Mouse (Mus musculus) brain, embryonic 14.5 days (tissue): ENCODE data around the gene Dnajb12. TPM values are rescaled to one million over a fixed set of nuclear protein-coding genes. Genes with fewer than 3 reads are reported as not detected.
A peak's percentile ranks its signal among the peaks of the same experiment; 100 is the strongest.
"Not testable (repeated sequence)": the region's sequence is repeated elsewhere in the genome, so short reads cannot be mapped to it uniquely, and the experiment has no call there.

Experiments used
- DNase-seq: peaks from one replicate; pipeline ENCODE4 v3.0.0-alpha.2; 2011; ENCODE audit warnings: low read depth
- CTCF ChIP-seq: fragments of 200-500 bp; IDR thresholded peaks from 2 replicates; pipeline ENCODE4 v1.5.1; 2012; ENCODE audit warnings: inconsistent platforms, mild to moderate bottlenecking, moderate library complexity, borderline replicate concordance; ENCODE audit not compliant: insufficient read depth, insufficient read length; ENCODE audit errors: extremely low read depth
- POLR2A ChIP-seq: fragments of 200-500 bp; IDR thresholded peaks from 2 replicates; pipeline ENCODE4 v1.6.1; 2012; ENCODE audit warnings: mild to moderate bottlenecking, inconsistent platforms, borderline replicate concordance; ENCODE audit not compliant: poor library complexity, insufficient read depth, insufficient read length, severe bottlenecking; ENCODE audit errors: extremely low read depth
- polyA plus RNA-seq: library from polyadenylated mRNA; depleted of rRNA; stranded (reverse); fragments of >200 nt; gene quantifications from 2 replicates; pipeline ENCODE4 v1.2.3, GENCODE M21; 2012

Gene Dnajb12
- polyA plus RNA-seq, 1 experiment, result 34.0 TPM

DNA sequence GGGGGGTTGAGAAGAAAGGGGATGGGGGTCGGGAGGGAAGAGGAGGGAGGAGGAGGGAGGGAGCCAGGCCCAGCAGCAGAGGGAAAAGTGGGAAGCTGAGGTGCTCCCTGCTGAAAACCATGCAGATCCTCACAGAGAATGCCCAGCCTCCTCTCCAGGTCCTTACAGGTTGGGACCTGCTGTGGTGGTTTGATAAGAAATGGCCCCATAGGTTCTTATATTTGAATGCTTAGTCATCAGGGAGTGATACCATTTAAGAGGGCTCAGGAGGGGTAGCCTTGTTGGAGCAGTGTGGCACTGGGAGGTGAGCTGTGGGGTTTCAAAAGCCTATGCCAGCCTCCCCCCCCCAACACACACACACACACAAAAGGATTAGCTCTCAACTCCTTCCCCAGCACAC lies 4.0 kb upstream of the Dnajb12 start:
- DNase-seq, result no peak
- no peak for TF ChIP-seq POLR2A
- TF ChIP-seq CTCF, result no peak

- DNase-seq, result not testable (repeated sequence)
Observed at GRCm38 (mm10) chr10:59876698-59877097, 2.7 kb upstream of the Dnajb12 start.

DNA sequence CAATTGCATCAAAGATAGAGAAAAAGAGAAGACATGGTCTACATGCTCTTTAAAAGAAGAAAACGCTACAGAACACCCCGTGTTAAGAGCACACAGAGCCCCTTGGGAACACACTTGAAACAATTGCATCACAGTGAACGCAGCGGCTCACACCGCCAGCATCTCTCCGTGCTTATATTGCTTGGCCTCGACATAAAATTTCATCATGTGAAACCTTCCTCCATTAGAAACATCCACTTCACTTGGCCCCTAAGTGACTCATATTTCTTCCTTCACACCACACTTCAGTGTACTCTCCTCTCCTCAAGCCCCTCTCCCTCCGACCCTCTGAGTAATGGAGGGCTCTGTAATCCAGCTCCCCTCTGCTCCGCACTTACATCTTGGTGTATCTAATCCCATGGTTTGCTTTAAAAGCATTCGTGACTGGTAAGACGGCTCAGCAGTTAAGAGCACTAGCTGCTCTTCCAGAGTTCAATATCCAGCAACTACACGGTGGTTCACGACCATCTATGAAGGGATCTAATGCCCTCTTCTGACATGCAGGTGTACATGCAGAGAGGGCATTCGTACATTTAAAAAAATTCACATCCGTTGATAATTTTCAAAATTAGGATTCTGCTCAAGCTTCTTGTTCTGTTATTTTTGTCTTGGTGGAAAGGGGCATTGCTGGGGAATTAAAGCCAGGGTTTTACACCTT lies 1.8 kb upstream of the Dnajb12 start:
- no peak for DNase-seq
- TF ChIP-seq CTCF (no peak), POLR2A (no peak)

DNA sequence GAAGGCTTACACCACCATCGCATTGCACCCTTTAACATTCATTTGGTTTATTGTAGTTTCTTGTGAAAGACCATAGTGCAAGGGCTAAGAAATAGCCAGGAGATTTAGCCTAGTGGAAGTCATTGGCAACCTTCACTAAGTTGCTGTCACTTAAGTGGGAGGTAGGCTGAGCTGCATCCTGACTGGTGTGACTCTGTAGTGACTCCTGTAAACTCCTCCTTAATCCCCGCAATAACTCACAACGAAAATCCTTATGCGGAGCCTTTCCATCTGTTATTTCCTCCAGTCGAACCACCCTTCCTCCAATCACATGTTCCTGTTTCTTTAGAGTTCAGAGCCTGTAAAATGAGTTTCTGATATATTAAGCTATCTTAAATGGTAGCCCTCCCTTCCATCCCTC lies 533 bp upstream of the Dnajb12 start:
- TF ChIP-seq CTCF (no peak), POLR2A (no peak)
- peak; percentile 57 for DNase-seq

DNA sequence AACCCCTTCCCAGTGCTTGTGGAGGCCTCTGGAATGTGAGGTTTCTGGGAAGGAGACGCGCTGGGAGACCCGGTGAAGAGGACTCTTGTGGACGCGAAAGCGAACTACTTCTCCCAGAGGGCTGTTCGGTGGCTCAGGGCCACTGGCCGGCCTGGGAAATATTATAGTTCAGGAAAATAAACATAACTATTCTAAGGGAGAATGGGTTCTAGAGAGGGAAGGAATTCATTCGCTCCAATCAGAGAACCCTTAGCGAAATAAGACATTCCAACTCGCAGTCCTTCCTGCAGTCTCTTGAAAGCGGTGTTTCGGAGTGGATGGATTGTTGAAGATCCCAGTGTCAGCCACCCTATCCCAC lies 652 bp downstream of the Dnajb12 start:
- TF ChIP-seq POLR2A (no peak), CTCF (no peak)
- DNase-seq, result no peak

DNA sequence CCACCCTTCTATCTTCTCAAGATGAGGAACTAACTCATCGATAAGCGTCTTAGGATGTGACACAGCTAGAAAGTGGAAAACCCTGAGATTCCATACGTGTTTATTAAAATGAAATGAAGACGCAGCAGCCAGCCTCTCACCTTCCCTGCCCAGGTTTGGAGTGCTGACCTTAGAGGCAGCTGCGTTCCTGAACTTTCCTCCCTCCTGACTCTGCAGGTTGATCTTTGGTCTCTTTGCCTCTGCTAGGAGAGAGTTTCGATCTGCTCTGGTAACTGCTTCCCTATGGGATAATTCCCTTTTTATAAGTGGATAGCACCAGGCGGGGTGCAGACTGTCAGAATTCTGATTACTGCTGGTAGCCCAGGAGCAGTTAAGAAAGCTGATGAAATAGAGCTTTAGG lies 1.5 kb downstream of the Dnajb12 start:
- TF ChIP-seq CTCF (no peak), POLR2A (no peak)
- no peak for DNase-seq

GRCm38 (mm10) chr10:59884327-59885173 lies 5.2 kb downstream of the Dnajb12 start:
- no peak for DNase-seq
- TF ChIP-seq POLR2A, result no peak
- TF ChIP-seq CTCF, result no peak

GRCm38 (mm10) chr10:59885174-59886080 lies 6.1 kb downstream of the Dnajb12 start:
- no peak for DNase-seq
- TF ChIP-seq CTCF (no peak), POLR2A (no peak)

DNA sequence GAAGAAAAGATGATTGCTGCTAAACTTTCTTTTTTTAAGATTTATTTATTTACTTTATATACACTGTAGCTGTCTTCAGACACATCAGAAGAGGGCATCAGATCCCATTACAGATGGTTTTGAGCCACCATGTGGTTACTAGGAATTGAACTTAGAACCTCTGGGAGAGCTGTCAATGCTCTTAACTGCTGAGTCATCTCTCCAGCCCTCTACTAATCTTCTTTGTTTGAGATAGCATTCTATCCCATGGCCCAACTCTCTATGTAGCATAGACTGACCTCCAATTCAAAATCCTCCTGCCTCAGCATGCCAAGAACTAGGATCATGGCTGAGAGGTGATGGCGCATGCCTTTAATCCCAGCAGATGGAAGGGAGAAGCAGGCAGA lies 6.7 kb downstream of the Dnajb12 start:
- TF ChIP-seq CTCF (no peak), POLR2A (no peak)
- DNase-seq, result no peak

DNA sequence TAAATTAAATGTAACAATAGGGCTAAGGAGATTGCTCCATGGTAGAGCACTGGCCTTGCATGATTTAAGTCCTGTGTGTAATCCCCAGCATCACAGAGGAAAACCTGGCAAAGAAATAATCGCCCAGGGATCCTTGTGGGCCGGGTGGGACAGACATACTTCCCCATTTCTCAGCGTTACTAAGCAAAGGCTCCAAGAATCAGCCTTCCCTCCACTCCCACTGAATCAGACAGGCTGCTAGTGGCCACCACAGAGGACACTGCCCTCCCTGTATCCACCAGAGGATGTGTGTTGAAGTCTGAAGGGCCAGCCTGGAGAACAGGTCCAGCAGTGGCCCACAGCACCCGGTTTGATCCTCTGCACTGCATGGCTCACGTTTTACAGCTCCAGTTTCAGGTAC lies 8.1 kb downstream of the Dnajb12 start:
- TF ChIP-seq CTCF (no peak), POLR2A (no peak)
- no peak for DNase-seq

GRCm38 (mm10) chr10:59889339-59889738 lies 10.0 kb downstream of the Dnajb12 start:
- no peak for TF ChIP-seq POLR2A
- TF ChIP-seq CTCF, result no peak
- DNase-seq, result no peak

DNA sequence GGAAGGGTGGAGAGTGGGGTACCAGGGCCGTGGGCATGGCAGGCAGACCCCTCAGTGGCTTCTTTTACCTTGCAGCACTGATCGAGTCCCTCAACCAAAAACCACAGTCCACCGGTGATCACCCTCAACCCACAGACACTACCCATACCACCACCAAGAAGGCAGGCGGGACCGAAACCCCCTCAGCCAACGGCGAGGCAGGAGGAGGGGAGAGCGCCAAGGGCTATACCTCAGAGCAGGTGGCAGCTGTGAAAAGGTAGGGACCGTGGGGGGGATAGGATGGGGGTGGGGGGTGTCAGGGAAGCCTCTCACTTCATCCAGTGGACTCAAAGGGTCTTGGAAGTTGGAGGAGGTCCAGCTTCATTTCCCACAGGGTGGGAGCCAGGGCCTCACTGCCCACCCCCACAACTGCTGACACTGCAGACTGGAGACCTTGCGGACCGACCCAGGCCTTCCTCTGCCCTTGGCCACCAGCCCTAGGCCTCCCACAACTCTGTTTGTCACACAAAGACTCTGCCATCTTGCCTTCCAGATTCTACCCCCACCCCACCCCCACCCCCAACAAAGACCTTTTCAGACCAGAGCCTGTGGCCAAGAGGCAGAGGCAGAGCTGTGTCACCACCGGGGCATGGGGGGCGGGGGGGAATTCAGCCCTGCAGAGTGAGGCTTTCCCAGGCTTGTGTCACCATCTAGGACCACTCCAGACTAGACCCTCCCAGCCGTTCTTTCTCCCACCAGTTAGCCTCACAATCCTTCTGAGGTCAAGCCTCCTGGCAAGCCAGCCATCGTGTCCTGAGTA lies 10.8 kb downstream of the Dnajb12 start:
- DNase-seq, result no peak
- TF ChIP-seq CTCF (no peak), POLR2A (no peak)
